Mouse (Mus musculus) frontal cortex, postnatal 10 days (tissue): ENCODE results near the gene Ccdc12.
"Not testable (repeated sequence)": the region's sequence is repeated elsewhere in the genome, so short reads cannot be mapped to it uniquely, and the experiment has no call there.

Source experiments
- DNase-seq, 2 experiments: peaks; one replicate each; pipeline ENCODE4 v3.0.0; 2022; ENCODE audit warnings: low spot score in 2 of 2, mixed read lengths in 1 of 2

Gene Ccdc12

GRCm38 (mm10) chr9:110673107-110673752 is 16.9 kb downstream of the Ccdc12 start:
- no peak for DNase-seq

DNA sequence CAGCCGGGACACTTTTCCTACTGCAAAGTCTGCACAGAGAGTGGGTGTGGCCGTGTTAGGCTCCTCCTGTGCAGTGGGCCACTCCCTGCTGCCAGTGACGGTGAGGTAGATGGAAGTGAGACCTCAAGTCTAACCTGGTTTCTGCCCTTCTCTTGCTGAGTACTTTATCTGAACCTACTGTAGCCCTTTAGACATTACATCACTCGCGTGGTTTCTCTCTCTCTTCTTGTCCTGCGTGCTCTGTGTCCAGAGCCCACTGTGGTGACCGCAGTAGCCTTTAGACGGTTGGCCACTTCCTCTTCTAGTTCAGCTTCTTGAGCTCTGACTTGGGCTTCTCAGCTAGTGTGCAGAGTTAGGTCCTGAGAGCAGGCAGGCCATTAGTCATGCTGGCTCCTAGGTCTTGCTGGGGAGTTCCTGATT is 20.2 kb downstream of the Ccdc12 start:
- DNase-seq: no peak

DNA sequence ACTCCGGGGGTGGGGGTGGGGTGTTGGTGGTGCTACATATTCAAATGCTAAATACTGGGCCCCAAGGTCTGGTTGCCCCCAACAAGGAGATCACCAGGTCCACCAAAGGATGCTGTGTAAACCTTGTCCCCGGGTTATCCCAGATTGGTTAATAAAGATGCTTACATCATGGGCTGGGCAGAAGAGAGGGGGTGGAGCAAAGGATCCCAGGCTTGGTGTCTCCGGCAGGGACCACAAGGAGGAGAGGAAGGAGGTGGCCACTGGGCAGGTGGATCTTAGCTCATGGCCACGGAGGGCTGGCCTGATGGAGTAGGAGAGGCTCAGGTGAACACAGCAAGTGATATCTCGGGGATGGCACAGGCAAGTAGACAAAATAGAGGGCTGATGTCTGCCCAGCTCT is 22.6 kb downstream of the Ccdc12 start:
- no peak for DNase-seq

GRCm38 (mm10) chr9:110680736-110681507 is 24.6 kb downstream of the Ccdc12 start:
- DNase-seq: no peak

DNA sequence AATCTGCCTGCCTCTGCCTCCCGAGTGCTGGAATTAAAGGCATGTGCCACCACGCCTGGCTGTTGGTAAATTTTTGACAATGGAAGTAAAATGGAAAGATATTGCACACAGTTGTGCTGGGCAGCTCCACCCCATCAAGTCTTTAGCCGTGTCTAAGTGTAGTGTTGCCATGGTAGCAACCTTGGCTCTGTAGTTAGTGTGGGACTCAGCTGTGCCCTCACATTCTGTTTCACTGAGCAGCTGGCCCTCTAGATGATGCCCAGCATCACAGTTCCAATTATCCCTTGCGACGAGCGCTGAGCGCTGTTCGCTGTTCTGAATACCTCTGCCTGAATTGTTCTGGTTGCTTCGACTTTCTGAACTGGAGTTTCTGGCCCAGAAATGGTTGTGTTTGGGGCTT is 25.5 kb downstream of the Ccdc12 start:
- DNase-seq: no peak

DNA sequence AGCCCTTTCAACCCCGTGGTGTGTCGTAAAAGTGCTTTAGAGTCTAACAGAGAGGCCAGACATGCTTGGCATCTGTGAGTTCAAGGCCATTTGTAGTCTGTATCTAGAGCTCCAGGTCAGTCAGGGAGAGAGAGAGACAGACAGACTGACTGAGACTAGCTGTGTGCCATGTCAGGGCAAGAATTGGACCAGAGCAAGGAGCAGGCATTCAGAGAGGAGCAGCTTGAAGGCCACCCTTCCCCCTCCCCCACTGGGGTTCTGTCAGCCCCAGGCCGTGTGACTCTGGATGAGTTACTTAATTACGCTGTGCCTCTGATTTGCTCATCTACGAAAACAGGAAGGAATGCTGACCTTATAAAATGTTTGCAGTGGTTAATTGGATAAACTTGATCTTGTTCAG is 26.0 kb downstream of the Ccdc12 start:
- DNase-seq: no peak

DNA sequence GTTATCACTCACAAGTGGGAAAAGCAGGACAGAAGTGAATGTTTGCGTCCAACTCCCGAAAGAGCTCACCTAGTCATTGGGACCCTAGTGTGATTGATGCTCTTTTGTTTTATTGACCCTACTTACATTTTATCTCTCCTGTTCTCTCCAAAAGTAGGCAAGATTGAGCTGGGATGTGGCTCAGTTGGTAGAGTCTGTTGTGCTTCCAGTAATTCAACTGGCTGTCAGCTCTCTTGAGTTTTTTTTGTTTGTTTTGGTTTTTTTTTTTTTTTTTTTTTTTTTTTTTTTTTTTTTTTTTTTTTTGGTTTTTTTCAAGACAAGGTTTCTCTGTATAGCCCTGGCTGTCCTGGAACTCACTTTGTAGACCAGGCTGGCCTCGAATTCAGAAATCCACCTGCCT is 26.4 kb downstream of the Ccdc12 start:
- not testable (repeated sequence) for DNase-seq

DNA sequence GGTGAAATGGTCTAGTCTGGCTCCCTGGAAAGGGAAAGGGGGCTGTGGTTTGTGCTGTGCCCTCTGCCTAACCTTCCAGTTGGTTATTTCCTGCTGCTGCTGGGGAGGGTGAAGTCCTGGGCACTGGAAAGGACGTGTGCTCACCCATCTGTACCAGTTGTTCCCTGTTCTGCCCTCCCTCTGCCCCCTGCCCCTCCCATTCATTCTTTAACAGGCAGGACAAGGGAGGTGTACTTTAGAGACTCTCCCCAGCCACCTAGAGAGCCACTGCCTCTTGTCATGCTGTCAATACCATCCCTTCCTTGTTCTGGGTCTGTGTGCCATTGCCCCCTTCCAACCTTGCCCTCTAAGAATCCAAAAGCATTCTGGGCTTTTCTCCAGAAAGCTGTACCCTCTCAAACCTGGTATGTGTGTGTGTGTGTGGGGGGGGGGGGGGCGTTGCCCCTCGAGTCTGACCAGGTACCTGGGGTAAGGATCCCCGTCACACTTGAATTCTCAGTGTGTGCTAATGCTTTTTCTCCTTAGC is 27.3 kb downstream of the Ccdc12 start:
- DNase-seq: no peak

- peak in 1 of 2 experiments; percentile 42 for DNase-seq
Measured at GRCm38 (mm10) chr9:110684100-110684831, 28.0 kb downstream of the Ccdc12 start.

DNA sequence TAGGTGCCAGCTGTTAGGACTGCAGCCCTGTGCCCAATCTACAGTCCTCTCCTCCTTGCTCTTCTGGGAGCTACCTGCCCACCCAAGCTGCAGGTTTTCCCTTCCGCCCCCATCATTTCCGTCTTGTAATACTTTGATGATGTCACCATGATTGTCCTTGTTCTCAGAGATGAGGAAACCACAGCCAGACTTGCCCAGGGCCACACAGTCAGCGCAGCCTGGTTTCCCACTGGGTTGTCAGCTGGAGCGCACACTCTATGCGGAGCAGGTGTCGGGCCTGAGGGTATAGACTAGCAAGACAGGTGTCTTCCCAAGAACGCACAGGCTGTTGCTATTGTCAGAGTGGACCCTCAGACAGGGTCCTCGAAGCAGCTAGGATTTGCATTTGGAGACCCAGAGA is 28.9 kb downstream of the Ccdc12 start:
- no peak for DNase-seq

- no peak for DNase-seq
Measured at GRCm38 (mm10) chr9:110685591-110685990, 29.3 kb downstream of the Ccdc12 start.

DNA sequence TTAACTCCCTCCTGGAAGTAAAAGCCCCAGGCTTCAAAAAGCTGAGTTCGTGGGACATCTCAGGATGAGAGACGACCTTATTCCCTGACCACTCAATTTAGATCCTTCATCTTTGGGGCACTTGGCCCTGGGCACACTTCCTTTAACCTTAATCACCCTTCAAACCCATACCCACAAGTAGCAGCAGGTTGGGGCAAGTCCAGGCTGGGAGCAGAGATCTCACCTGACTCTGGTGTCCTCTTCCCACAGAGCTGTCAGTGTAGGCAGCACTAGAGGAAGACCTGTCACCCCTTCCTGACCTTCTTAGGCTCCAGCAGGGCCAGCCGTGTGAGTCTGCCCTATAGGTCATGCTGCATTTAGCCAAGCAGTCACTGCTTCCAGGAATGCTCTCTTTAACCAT is 30.2 kb downstream of the Ccdc12 start:
- no peak for DNase-seq

GRCm38 (mm10) chr9:110687061-110687460 is 30.8 kb downstream of the Ccdc12 start:
- no peak for DNase-seq

- DNase-seq: no peak
Measured at GRCm38 (mm10) chr9:110687846-110688245, 31.5 kb downstream of the Ccdc12 start.

DNA sequence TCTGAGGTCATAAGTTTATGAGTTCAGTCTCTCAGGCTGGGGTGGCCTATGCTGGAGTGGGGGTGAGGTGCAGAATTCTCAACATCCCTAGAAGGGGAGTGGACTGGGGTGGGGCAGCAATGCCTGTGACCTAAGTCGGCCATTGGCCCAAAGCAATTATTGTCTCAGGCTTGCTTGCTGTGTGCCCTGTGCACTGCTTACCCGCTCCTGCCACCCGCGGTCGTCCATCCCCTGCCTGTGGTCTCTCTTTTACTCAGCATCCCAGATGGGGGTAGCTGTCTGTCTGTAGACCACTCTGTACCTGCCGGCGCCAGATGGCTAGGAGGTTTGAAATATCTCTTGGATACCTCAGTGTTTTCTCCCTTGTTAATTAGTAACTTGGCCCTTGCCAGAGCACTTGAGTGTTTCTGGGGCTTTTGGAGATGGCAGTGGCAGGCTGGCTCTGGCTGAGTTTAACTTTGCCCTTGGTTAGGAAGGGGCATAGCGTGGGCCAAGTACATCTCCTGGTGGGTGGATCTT is 33.0 kb downstream of the Ccdc12 start:
- no peak for DNase-seq

DNA sequence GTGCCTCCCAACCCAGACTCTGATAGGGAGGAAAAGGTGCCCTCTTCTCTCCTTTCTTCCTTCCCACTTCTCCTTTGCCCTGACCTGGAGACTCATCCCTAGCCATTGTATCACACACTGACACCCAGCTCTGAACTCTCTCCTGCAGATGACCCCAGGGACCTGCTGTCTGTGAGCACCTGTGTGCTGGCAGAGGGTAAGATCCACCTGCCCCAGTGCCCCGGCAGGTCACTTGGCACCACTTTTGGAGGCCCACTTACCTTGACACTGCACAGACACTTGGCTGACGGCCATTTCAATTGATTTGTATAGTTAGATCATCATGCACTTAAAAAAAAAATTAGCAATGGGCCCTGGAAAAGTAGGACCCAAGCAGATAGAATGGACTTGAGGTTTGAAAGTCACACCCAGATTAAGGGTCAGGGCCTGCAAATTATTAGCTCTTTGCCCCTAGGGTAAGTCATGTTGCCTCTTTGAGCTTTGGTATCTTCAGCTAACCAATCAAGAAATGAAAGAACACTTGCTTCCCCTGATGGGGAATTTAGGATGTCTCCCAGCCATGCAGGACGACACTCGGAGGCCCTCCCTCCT is 39.0 kb downstream of the Ccdc12 start:
- DNase-seq: no peak

GRCm38 (mm10) chr9:110696427-110696826 is 40.1 kb downstream of the Ccdc12 start:
- DNase-seq: no peak

GRCm38 (mm10) chr9:110697465-110697864 is 41.2 kb downstream of the Ccdc12 start:
- no peak for DNase-seq

DNA sequence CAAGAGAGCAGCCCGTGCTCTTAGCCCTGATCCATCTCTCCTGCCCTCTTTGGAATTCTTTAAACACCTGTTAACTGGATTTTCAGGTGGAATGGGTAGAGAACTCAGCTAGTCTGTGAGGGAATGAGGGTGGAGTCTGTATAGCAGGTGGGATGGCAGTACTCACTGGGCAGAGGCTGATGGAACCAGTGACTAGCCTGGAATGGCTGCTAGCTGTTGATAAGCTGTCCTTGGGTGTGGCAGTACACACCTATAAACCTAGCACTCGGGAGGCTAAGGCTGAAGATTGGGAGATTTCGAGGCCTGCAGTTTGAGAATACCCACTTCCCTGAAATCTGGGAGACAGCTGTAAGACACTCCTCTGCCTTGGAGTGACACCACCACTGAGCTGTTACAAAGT is 43.3 kb downstream of the Ccdc12 start:
- DNase-seq: no peak

DNA sequence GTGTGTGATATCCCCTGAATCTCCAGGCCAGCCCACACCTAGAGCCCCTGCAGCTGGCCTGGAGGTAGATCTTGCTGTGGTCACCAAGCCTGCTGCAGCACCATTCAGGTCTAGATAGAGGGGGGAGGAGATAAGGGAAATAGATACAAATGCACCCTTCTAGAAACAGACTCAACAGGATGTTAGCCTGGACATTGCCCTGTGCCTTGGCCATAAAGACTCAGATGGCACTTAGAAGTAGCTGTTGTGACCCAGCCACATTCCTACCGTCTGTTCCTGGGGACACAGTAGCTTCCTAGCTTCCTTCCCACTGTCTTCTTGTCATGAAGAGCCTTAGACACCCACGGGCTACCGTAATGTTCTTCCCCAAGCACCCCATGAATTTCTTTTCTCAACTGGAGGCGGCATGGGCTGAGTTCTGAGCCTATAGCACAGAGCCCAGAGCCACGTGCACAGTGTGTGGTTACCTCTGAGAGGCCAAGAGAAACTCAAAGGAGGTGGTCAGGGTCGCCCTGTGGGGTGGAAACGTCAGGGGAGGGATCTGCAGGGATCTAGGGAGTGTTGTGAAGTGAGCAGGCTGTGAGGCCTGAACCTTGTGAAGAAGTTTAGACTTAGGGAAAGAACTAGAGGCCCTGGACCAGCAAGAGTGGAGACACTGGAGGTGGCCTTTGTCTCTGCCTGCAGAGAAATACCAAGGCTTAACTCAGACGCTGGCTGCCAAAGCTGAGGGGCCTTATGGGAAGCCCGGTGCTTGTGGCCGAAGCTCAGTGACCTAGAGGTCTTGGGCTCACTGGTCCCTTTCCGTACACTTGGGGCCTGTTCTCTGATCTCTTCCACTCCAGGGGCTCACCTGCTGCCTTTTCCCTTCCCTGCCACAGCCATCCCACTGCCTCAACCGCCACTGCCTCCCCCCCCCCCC is 45.1 kb downstream of the Ccdc12 start:
- DNase-seq: no peak

DNA sequence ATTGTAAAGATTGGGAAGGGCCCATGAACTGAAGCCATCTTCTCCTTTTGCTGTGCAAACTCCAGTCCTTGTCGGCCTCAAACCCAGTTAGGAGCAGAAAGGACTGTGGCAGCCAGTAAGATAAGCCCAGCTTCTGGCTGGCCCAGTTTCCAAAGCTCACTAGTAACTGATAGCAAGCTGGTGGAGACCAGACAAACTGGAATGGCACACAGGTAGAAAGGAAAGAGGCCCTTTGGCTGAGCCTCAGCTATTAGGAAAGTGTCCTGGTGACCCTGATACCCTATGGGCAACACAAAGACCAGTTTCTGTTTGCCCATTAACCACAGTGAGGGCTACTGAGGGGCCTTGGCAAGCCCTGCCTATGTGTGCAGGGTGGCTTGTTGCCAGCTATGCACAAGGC is 46.5 kb downstream of the Ccdc12 start:
- no peak for DNase-seq
